18 mouse cellular contexts compared by ENCODE assay signal in genomic region chr10:93285489-93285888, GRCm38 (mm10). TPM values are rescaled to one million over a fixed set of nuclear protein-coding genes. Genes with fewer than 3 reads are reported as not detected.
DNase-seq lines count a peak whose midpoint lies in the region; ATAC-seq and TF ChIP-seq lines count a peak whose summit lies in the region.
"Had no signal": no experiment of that assay in that cellular context is flagged by ENCODE, and none has a peak within 500 bp of the region (broad histone marks: within the 10 kb centered on the region; RNA-seq: fewer than 3 reads in every experiment).

No protein-coding gene starts in this region.

- 58% methylated on average over 5 of the region's 5 CpGs for WGBS in heart, embryonic 10.5 days
- 80% methylated on average over 5 of the region's 5 CpGs for WGBS in liver, adult 2 months
- 55% methylated on average over 5 of the region's 5 CpGs for WGBS in heart, embryonic 15.5 days

- no peak for DNase-seq in heart, embryonic 10.5 days (ENCODE audit: low spot score)
- no peak for DNase-seq in heart, postnatal 36 days
- DNase-seq in liver, adult 2 months (ENCODE audit: extremely low read depth, low read depth, low spot score), result no peak
- no peak for DNase-seq in liver
- DNase-seq in yolk sac, embryonic 10.5 days (ENCODE audit: low spot score), result no peak
- DNase-seq: adrenal gland, postnatal 14 days; cerebellum, adult 2 months; retina, postnatal 1 day; thymus, postnatal 4 days had no signal

- intact Hi-C loops in heart, postnatal 36 days (cut with DNase I), result loop anchor here (10.0 kb wide), 1 partner anchor 221 kb away; no protein-coding TSS in a partner anchor

- no peak overlapping the region for H3K4me2 ChIP-seq in heart, embryonic 15.5 days
- H3K4me2 ChIP-seq: forebrain, embryonic 15.5 days; hindbrain, embryonic 13.5 days; limb, embryonic 15.5 days; midbrain, embryonic 15.5 days had no signal

- ATAC-seq in heart, embryonic 15.5 days (replicated peaks; ENCODE audit: insufficient number of reproducible peaks, insufficient read depth, low FRiP score, low read depth), result no peak
- ATAC-seq in megakaryocyte progenitor cell, adult 5-6 weeks (replicated peaks; ENCODE audit: poor library complexity), result peak; percentile 21
- ATAC-seq: activated CD4-positive, CD25-positive, alpha-beta regulatory T cell, adult 4 months; forebrain, embryonic 15.5 days; midbrain, embryonic 15.5 days; Patski had no signal

- no peaks in the 10 kb centered on the region; the same call in 1 of the 2 replicates for H3K79me2 ChIP-seq in liver, adult 2 months (ENCODE audit: control insufficient read depth, insufficient read depth, low read length)

- H3K4me3 ChIP-seq in heart, embryonic 10.5 days, result no peak overlapping the region
- no peak overlapping the region for H3K4me3 ChIP-seq in liver, adult 2 months (ENCODE audit: insufficient read depth, low read depth, low read length)
- no peak overlapping the region for H3K4me3 ChIP-seq in heart, embryonic 15.5 days
- H3K4me3 ChIP-seq: embryonic facial prominence, embryonic 10.5 days; forebrain, embryonic 15.5 days; hindbrain, embryonic 13.5 days; limb, embryonic 15.5 days; midbrain, embryonic 15.5 days had no signal

- H3K27me3 ChIP-seq in heart, embryonic 10.5 days (ENCODE audit: insufficient read depth, poor library complexity, severe bottlenecking), result no peaks in the 10 kb centered on the region
- H3K27me3 ChIP-seq in liver, adult 2 months (ENCODE audit: control insufficient read depth, insufficient read depth, low read length), result no peaks in the 10 kb centered on the region
- H3K27me3 ChIP-seq in heart, embryonic 15.5 days, result no peaks in the 10 kb centered on the region
- H3K27me3 ChIP-seq: forebrain, embryonic 15.5 days; hindbrain, embryonic 13.5 days; limb, embryonic 15.5 days; midbrain, embryonic 15.5 days; Patski had no signal

- H3K9ac ChIP-seq in liver, adult 2 months (ENCODE audit: low read depth, low read length), result no peak overlapping the region
- no peak overlapping the region for H3K9ac ChIP-seq in heart, embryonic 15.5 days
- H3K9ac ChIP-seq: forebrain, embryonic 15.5 days; hindbrain, embryonic 13.5 days; limb, embryonic 15.5 days; midbrain, embryonic 15.5 days had no signal

- H3K4me1 ChIP-seq in heart, embryonic 10.5 days, result peaks cover 37% of the 10 kb centered on the region
- peaks cover 3% of the 10 kb centered on the region; the same call in 1 of the 2 replicates for H3K4me1 ChIP-seq in liver, adult 2 months (ENCODE audit: control insufficient read depth, insufficient read depth, low read length)
- H3K4me1 ChIP-seq in heart, embryonic 15.5 days (replicated peaks), result peaks cover 64% of the 10 kb centered on the region

- peaks cover 35% of the 10 kb centered on the region for H3K36me3 ChIP-seq in heart, embryonic 10.5 days
- H3K36me3 ChIP-seq in liver, adult 2 months (ENCODE audit: control insufficient read depth, insufficient read depth, low read length), result no peaks in the 10 kb centered on the region
- 0 out of 2 replicates have a peak, but pooled peaks cover 8% of the 10 kb centered on the region for H3K36me3 ChIP-seq in heart, embryonic 15.5 days
- H3K36me3 ChIP-seq: forebrain, embryonic 15.5 days; hindbrain, embryonic 13.5 days; midbrain, embryonic 15.5 days had no signal

- TF ChIP-seq POLR2A in liver, adult 2 months (IDR thresholded peaks at IDR 0.05; ENCODE audit: extremely low read depth, insufficient read depth, low read length), result no peak

- H3K27ac ChIP-seq in heart, embryonic 10.5 days, result 0 out of 2 replicates have a peak overlapping the region, but pooled peaks have one; percentile 29
- peak overlapping the region; percentile 10; the same call in 1 of the 2 replicates for H3K27ac ChIP-seq in liver, adult 2 months (replicated peaks; ENCODE audit: insufficient read depth, low read depth, low read length)
- H3K27ac ChIP-seq in heart, embryonic 15.5 days, result peak overlapping the region; percentile 46
- H3K27ac ChIP-seq: embryonic facial prominence, embryonic 10.5 days; forebrain, embryonic 15.5 days; hindbrain, embryonic 13.5 days; midbrain, embryonic 15.5 days had no signal

- no peaks in the 10 kb centered on the region for H3K9me3 ChIP-seq in heart, embryonic 10.5 days
- no peaks in the 10 kb centered on the region for H3K9me3 ChIP-seq in heart, embryonic 15.5 days (replicated peaks)
- H3K9me3 ChIP-seq: embryonic facial prominence, embryonic 10.5 days; forebrain, embryonic 15.5 days; hindbrain, embryonic 13.5 days; limb, embryonic 15.5 days; midbrain, embryonic 15.5 days had no signal

- TF ChIP-seq CTCF in liver, adult 2 months (IDR thresholded peaks at IDR 0.05; ENCODE audit: low read depth, low read length), result no peak

RNA-seq across cellular contexts. Expression of gene Elk3, which starts 25.4 kb away (rescaled TPM):
- polyA plus RNA-seq in heart, embryonic 10.5 days (2016; fragmentation: Nextera tagmentation; extraction: Ambion mirVana), result 23.6 and 25.9 TPM in 2 replicates
- total RNA-seq in heart, postnatal 36 days (2021), result 10 to 100 TPM; 42.0 to 53.5 TPM
- 3.4 and 4.8 TPM in 2 replicates for total RNA-seq in liver, adult 2 months (2014; rRNA removed)
- 6.3 and 8.0 TPM in 2 replicates for polyA plus RNA-seq in liver, adult 2 months (2012; rRNA removed)
- 31.7 and 33.5 TPM in 2 replicates for polyA plus RNA-seq in heart, embryonic 15.5 days (2015; fragmentation: Nextera tagmentation; extraction: Ambion mirVana)
- 27.0 and 28.4 TPM in 2 replicates for total RNA-seq in megakaryocyte progenitor cell, adult 5-6 weeks (2015)
- total RNA-seq in megakaryocyte progenitor cell, adult 5-6 weeks (2017), result 15.9 and 17.6 TPM in 2 replicates
